Mouse (Mus musculus) lung, embryonic 15.5 days (tissue): ENCODE data around the gene Cntn6. TPM values are rescaled to one million over a fixed set of nuclear protein-coding genes. Genes with fewer than 3 reads are reported as not detected.
A peak's percentile ranks its signal among the peaks of the same experiment; 100 is the strongest.

Experiments used
- ATAC-seq: fragments of 200-750 bp; cut with Nextera tagmentation; 2 replicates; pipeline ENCODE4 v1.8.0; 2017; ENCODE audit warnings: moderate number of reproducible peaks, borderline replicate concordance; ENCODE audit not compliant: low FRiP score, low TSS enrichment; ENCODE audit errors: extremely low read depth
- H3K27ac ChIP-seq: fragments of 300-500 bp; sonication (generic); 2 replicates; pipeline ENCODE4 v1.5.1; 2015; ENCODE audit warnings: moderate library complexity, mild to moderate bottlenecking, inconsistent platforms
- H3K27me3 ChIP-seq: fragments of 300-500 bp; sonication (generic); 2 replicates; pipeline ENCODE4 v1.6.1; 2015; ENCODE audit warnings: inconsistent platforms
- H3K36me3 ChIP-seq: fragments of 300-500 bp; sonication (generic); 2 replicates; pipeline ENCODE4 v1.6.1; 2015; ENCODE audit warnings: inconsistent platforms
- H3K4me1 ChIP-seq: fragments of 300-500 bp; sonication (generic); 2 replicates; pipeline ENCODE4 v1.6.1; 2015; ENCODE audit warnings: inconsistent platforms
- H3K4me2 ChIP-seq: fragments of 300-500 bp; sonication (generic); 2 replicates; pipeline ENCODE4 v1.6.1; 2015; ENCODE audit warnings: inconsistent platforms, mild to moderate bottlenecking, moderate library complexity
- H3K4me3 ChIP-seq: fragments of 300-500 bp; sonication (generic); 2 replicates; pipeline ENCODE4 v1.5.1; 2015; ENCODE audit warnings: mild to moderate bottlenecking, inconsistent platforms
- H3K9ac ChIP-seq: fragments of 300-500 bp; sonication (generic); 2 replicates; pipeline ENCODE4 v1.6.1; 2015; ENCODE audit warnings: inconsistent platforms
- H3K9me3 ChIP-seq: fragments of 300-500 bp; sonication (generic); 2 replicates; pipeline ENCODE4 v1.6.1; 2016; ENCODE audit warnings: inconsistent platforms
- WGBS: fragments of 180-500 bp; shearing (Covaris S2); methylation state at CpG from one replicate; pipeline ENCODE4 v1.1.7; 2015; 5-methylcytosine and 5-hydroxymethylcytosine counted together
- polyA plus RNA-seq: library from polyadenylated mRNA; unstranded; fragments of >200 nt; fragmentation: Nextera tagmentation; extraction: Ambion mirVana; gene quantifications from 2 replicates; pipeline ENCODE4 v1.2.1, GENCODE M21; 2015

Cntn6 gene
- polyA plus RNA-seq = 0.12 and 0.20 TPM in 2 replicates

DNA sequence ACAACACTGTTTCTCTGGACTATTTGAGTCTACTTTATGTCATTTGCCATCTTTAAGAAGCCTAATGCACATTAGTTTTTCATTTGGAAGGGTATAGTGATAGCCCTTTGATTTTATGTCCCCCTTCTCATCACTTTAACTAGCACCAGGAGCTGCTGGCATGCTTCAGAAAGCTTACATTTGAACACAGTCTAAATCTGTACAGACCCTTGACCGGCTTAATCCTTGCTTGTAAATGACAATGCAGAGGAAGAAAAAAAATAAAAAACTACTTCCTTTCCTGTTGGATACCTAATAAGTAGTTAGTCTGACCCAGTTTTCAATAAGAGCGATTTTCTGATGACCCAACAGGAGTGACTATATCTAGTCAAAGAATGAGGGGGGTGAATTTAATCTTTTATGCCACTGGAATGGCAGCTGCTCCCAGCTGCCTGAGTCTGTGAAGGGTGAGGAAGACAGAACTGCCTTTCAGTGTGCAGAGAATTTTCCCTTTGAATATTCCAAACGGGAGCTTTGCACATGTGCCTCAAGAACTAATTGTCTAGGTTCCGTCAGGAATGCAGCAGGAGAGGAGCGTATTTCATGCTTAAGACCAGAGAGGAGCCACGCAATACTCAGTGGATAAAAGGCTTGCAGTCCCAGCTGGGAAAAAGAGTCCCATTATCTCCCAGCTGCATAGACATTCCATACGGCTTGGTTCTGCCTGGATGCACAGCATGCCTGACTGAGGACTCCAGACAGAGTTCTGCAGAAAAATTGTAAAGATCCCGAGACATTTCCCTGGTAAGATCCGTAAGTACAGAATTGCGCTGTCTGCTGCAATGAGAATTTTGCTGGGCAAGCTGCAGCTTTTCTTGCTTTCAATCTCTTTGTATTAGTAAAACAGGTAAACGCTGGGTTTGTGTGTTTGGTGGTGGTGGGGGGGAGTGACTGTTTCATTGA, at the start of gene Cntn6:
Gene Cntn6, plus strand, starts transcription at position 301 of the 942 bp plus-strand sequence.
- WGBS = 57% methylated on average over 11 of the region's 11 CpGs
- no peak within 1 kb of the TSS for H3K4me3 ChIP-seq
- no peak within 1 kb of the TSS for H3K27ac ChIP-seq

DNA sequence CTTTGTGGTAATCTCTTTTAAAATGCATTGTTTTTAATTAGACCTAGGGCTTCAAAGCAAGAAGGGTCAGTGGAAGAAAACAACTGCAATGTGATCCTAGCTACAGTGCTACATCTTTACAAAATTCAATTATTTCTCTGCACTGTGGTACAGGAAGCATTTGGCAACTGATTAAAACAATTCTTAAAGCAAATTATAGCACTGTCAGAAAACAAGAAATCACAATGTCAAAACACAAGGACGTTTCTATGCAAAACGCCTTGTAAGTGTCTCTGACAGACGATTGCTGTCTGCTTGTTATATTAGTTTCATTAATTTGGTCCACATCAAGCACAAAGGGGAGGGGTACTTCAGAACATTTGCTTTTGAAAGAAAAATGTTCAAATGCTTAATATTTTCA, 48.9 kb upstream of the Cntn6 start:
- no peak overlapping the region for H3K9ac ChIP-seq
- no peaks in the 10 kb centered on the region for H3K9me3 ChIP-seq
- no peaks in the 10 kb centered on the region for H3K36me3 ChIP-seq
- no peaks in the 10 kb centered on the region for H3K27me3 ChIP-seq
- ATAC-seq = no peak
- no peaks in the 10 kb centered on the region for H3K4me1 ChIP-seq
- H3K4me3 ChIP-seq = no peak overlapping the region
- 47% methylated on average over 3 of the region's 3 CpGs for WGBS
- no peak overlapping the region for H3K27ac ChIP-seq
- no peak overlapping the region for H3K4me2 ChIP-seq

More for the DNA sequence above, at the start of gene Cntn6:
- Histone ChIP-seq H3K36me3 (no peaks in the 10 kb centered on the region), H3K4me1 (no peaks in the 10 kb centered on the region), H3K9me3 (no peaks in the 10 kb centered on the region), H3K4me2 (no peak within 1 kb of the TSS), H3K27me3 (no peaks in the 10 kb centered on the region), H3K9ac (no peak within 1 kb of the TSS)
- ATAC-seq = no peak

DNA sequence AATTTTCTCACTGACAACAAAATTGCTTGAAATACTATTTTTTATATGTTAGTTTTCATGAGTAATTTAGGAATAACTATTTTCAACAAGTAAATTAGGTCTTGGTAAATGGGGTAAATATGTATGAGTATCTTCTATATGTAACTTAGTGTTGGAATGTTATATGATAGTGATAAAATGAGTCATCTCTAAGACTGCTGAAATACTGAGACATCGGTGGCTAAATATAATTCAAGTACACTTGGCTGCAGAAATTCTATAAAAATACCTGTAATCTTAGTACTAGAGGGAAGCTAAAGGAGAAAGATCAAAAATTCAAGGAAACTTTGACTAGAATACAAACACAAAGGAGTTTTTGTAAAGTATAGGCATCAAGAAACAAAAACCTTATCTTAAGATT, 21.9 kb upstream of the Cntn6 start:
- H3K4me2 ChIP-seq = no peak overlapping the region
- 79% methylated on average over 1 of the region's 1 CpGs for WGBS

GRCm38 (mm10) chr6:104479242-104479641, 13.3 kb upstream of the Cntn6 start:
- no peaks in the 10 kb centered on the region for H3K4me1 ChIP-seq
- ATAC-seq = no peak

More for the DNA sequence above, 21.9 kb upstream of the Cntn6 start:
- Histone ChIP-seq H3K27me3 (no peaks in the 10 kb centered on the region), H3K27ac (no peak overlapping the region), H3K9ac (no peak overlapping the region), H3K4me1 (no peaks in the 10 kb centered on the region), H3K9me3 (no peaks in the 10 kb centered on the region), H3K4me3 (no peak overlapping the region), H3K36me3 (no peaks in the 10 kb centered on the region)
- ATAC-seq = no peak

GRCm38 (mm10) chr6:104493459-104493858, 869 bp downstream of the Cntn6 start:
- 77% methylated on average over 6 of the region's 6 CpGs for WGBS
- H3K9me3 ChIP-seq = no peaks in the 10 kb centered on the region
- H3K27me3 ChIP-seq = no peaks in the 10 kb centered on the region
- H3K27ac ChIP-seq = no peak overlapping the region
- no peaks in the 10 kb centered on the region for H3K4me1 ChIP-seq
- no peak overlapping the region for H3K9ac ChIP-seq
- no peak for ATAC-seq
- H3K4me3 ChIP-seq = no peak overlapping the region
- H3K4me2 ChIP-seq = no peak overlapping the region
- H3K36me3 ChIP-seq = no peaks in the 10 kb centered on the region

More at GRCm38 (mm10) chr6:104479242-104479641, 13.3 kb upstream of the Cntn6 start:
- no peaks in the 10 kb centered on the region for H3K36me3 ChIP-seq
- H3K27ac ChIP-seq = no peak overlapping the region
- H3K9me3 ChIP-seq = no peaks in the 10 kb centered on the region
- H3K4me3 ChIP-seq = no peak overlapping the region
- H3K9ac ChIP-seq = no peak overlapping the region
- no peak overlapping the region for H3K4me2 ChIP-seq
- no peaks in the 10 kb centered on the region for H3K27me3 ChIP-seq

DNA sequence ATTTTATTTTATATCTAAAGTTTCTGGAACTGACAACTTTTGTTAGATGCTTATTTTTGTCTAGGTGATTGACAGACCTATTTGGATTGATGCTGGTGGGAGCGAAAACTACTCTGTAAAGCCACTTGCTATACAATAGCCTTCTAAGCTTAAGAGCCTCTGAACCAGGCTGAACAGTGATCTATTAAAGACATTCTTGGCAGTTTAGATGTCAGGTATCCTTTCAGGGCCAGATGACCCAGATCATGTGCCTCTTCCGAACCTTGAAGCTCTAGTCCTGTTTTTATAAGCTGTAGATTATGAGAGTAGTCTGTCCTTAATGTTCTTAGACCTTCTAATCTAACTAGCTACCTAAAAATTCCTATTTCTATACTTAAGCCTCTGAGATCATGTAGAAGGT, 3.2 kb downstream of the Cntn6 start:
- H3K9ac ChIP-seq = no peak overlapping the region
- 75% methylated on average over 2 of the region's 2 CpGs for WGBS

GRCm38 (mm10) chr6:104563993-104564392, 71.4 kb downstream of the Cntn6 start:
- Histone ChIP-seq H3K4me3 (no peak overlapping the region), H3K4me2 (no peak overlapping the region), H3K4me1 (no peaks in the 10 kb centered on the region), H3K36me3 (no peaks in the 10 kb centered on the region), H3K9ac (no peak overlapping the region), H3K9me3 (no peaks in the 10 kb centered on the region), H3K27me3 (no peaks in the 10 kb centered on the region), H3K27ac (no peak overlapping the region)
- WGBS = 70% methylated on average over 1 of the region's 1 CpGs
- ATAC-seq = peak; percentile 55; the same call in 1 of the 2 replicates

More for the DNA sequence above, 3.2 kb downstream of the Cntn6 start:
- H3K4me2 ChIP-seq = no peak overlapping the region
- no peaks in the 10 kb centered on the region for H3K36me3 ChIP-seq
- ATAC-seq = no peak
- no peaks in the 10 kb centered on the region for H3K27me3 ChIP-seq
- no peaks in the 10 kb centered on the region for H3K9me3 ChIP-seq
- H3K4me3 ChIP-seq = no peak overlapping the region
- H3K27ac ChIP-seq = no peak overlapping the region
- no peaks in the 10 kb centered on the region for H3K4me1 ChIP-seq

- H3K4me2 ChIP-seq = no peak overlapping the region
- H3K9me3 ChIP-seq = no peaks in the 10 kb centered on the region
- H3K27ac ChIP-seq = no peak overlapping the region
- no peaks in the 10 kb centered on the region for H3K36me3 ChIP-seq
- no peak for ATAC-seq
- no peaks in the 10 kb centered on the region for H3K27me3 ChIP-seq
- no peak overlapping the region for H3K9ac ChIP-seq
- H3K4me3 ChIP-seq = no peak overlapping the region
- no peaks in the 10 kb centered on the region for H3K4me1 ChIP-seq
Measured at GRCm38 (mm10) chr6:104569564-104569963, 77.0 kb downstream of the Cntn6 start.

- Histone ChIP-seq H3K36me3 (no peaks in the 10 kb centered on the region), H3K9ac (no peak overlapping the region), H3K27ac (no peak overlapping the region), H3K4me1 (no peaks in the 10 kb centered on the region), H3K9me3 (no peaks in the 10 kb centered on the region), H3K4me3 (no peak overlapping the region), H3K4me2 (no peak overlapping the region), H3K27me3 (no peaks in the 10 kb centered on the region)
- ATAC-seq = no peak
- 50% methylated on average over 3 of the region's 3 CpGs for WGBS
Measured at GRCm38 (mm10) chr6:104588028-104588427, 95.4 kb downstream of the Cntn6 start.

- no peaks in the 10 kb centered on the region for H3K36me3 ChIP-seq
- no peaks in the 10 kb centered on the region for H3K27me3 ChIP-seq
- WGBS = 71% methylated on average over 2 of the region's 2 CpGs
- H3K4me3 ChIP-seq = no peak overlapping the region
- ATAC-seq = 0 out of 2 replicates have a peak, but pooled peaks have one; percentile 52
- H3K27ac ChIP-seq = no peak overlapping the region
- H3K9me3 ChIP-seq = no peaks in the 10 kb centered on the region
- H3K9ac ChIP-seq = no peak overlapping the region
- H3K4me1 ChIP-seq = no peaks in the 10 kb centered on the region
- H3K4me2 ChIP-seq = no peak overlapping the region
Measured at GRCm38 (mm10) chr6:104600838-104601397, 108.3 kb downstream of the Cntn6 start.

GRCm38 (mm10) chr6:104602894-104603293, 110.3 kb downstream of the Cntn6 start:
- H3K36me3 ChIP-seq = no peaks in the 10 kb centered on the region
- H3K27ac ChIP-seq = no peak overlapping the region
- no peak overlapping the region for H3K4me2 ChIP-seq
- ATAC-seq = no peak
- no peaks in the 10 kb centered on the region for H3K27me3 ChIP-seq
- no peaks in the 10 kb centered on the region for H3K9me3 ChIP-seq
- no peaks in the 10 kb centered on the region for H3K4me1 ChIP-seq
- H3K4me3 ChIP-seq = no peak overlapping the region
- no peak overlapping the region for H3K9ac ChIP-seq

DNA sequence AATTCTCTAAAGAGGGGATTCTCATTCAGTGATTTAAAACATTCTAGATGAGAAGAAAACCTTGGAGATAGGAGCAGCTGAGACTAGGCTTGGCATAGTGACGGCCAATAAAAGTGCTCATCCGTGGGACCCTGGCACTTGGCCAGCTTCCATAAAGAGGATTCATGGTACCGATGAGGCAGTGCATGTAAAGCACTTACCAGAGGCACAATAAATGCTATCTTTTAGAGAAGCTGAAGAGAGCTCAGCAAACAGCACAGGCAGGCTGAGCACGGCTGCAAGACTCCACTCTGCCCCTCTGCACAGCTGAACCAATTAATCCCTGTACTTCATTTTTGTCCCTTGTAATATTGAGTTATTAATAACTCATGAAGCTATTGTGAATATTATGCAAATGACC, 110.8 kb downstream of the Cntn6 start:
- Histone ChIP-seq H3K27ac (no peak overlapping the region), H3K9ac (no peak overlapping the region), H3K36me3 (no peaks in the 10 kb centered on the region), H3K4me3 (no peak overlapping the region), H3K4me2 (no peak overlapping the region), H3K4me1 (no peaks in the 10 kb centered on the region), H3K9me3 (no peaks in the 10 kb centered on the region), H3K27me3 (no peaks in the 10 kb centered on the region)
- ATAC-seq = no peak
- WGBS = 50% methylated on average over 4 of the region's 4 CpGs
